Mouse (Mus musculus): Measurements from ENCODE around the gene Fam69b.

- TF ChIP-seq POLR2A (IDR thresholded peaks at IDR 0.05; ENCODE audit: control insufficient read depth, low read depth, low read length) (no peak), CTCF (IDR thresholded peaks at IDR 0.05; ENCODE audit: control insufficient read depth, insufficient read depth, insufficient replicate concordance, low read depth, low read length) (no peak)
These were observed 36.8 kb upstream of the Fam69b start for GRCm38 (mm10) chr2:26591416-26591815.
